Mouse (Mus musculus) urinary bladder, postnatal 14 days (tissue): ENCODE data around the gene Comt.

Source experiments
- DNase-seq: peaks from one replicate; pipeline ENCODE4 v3.0.0; 2021; ENCODE audit warnings: low spot score

Comt gene

GRCm38 (mm10) chr16:18388583-18389435, 37.8 kb downstream of the Comt start:
- no peak for DNase-seq

- DNase-seq, result no peak
These were observed 38.7 kb downstream of the Comt start for GRCm38 (mm10) chr16:18387704-18388582.

GRCm38 (mm10) chr16:18386972-18387371, 39.7 kb downstream of the Comt start:
- no peak for DNase-seq

GRCm38 (mm10) chr16:18386451-18386850, 40.2 kb downstream of the Comt start:
- no peak for DNase-seq

GRCm38 (mm10) chr16:18385411-18385810, 41.2 kb downstream of the Comt start:
- no peak for DNase-seq

- no peak for DNase-seq
These were observed 42.0 kb downstream of the Comt start for GRCm38 (mm10) chr16:18384659-18385058.

- DNase-seq, result no peak
These were observed 42.4 kb downstream of the Comt start for GRCm38 (mm10) chr16:18384211-18384610.

- DNase-seq, result no peak
These were observed 42.9 kb downstream of the Comt start for GRCm38 (mm10) chr16:18383756-18384155.

GRCm38 (mm10) chr16:18383045-18383726, 43.5 kb downstream of the Comt start:
- no peak for DNase-seq

GRCm38 (mm10) chr16:18381621-18382258, 44.9 kb downstream of the Comt start:
- DNase-seq, result no peak

- no peak for DNase-seq
These were observed 46.1 kb downstream of the Comt start for GRCm38 (mm10) chr16:18380495-18381063.

GRCm38 (mm10) chr16:18379338-18380001, 47.2 kb downstream of the Comt start:
- no peak for DNase-seq

- DNase-seq, result no peak
These were observed 48.2 kb downstream of the Comt start for GRCm38 (mm10) chr16:18378489-18378888.

GRCm38 (mm10) chr16:18377203-18377602, 49.4 kb downstream of the Comt start:
- no peak for DNase-seq

GRCm38 (mm10) chr16:18376297-18376954, 50.2 kb downstream of the Comt start:
- peak; percentile 46 for DNase-seq

- no peak for DNase-seq
These were observed 53.0 kb downstream of the Comt start for GRCm38 (mm10) chr16:18373632-18374031.

- no peak for DNase-seq
These were observed 56.5 kb downstream of the Comt start for GRCm38 (mm10) chr16:18370197-18370596.

GRCm38 (mm10) chr16:18366849-18367248, 59.8 kb downstream of the Comt start:
- DNase-seq, result no peak

GRCm38 (mm10) chr16:18362948-18363347, 63.7 kb downstream of the Comt start:
- no peak for DNase-seq

GRCm38 (mm10) chr16:18360151-18360805, 66.4 kb downstream of the Comt start:
- DNase-seq, result no peak
